Mouse (Mus musculus) E14TG2a.4 (cell line): ENCODE results near the gene Rad54l.

Experiments used
- CTCF ChIP-seq: conservative IDR thresholded peaks from 2 replicates; pipeline ENCODE4 v1.5.1; 2014; ENCODE audit warnings: low read length
- POU5F1 ChIP-seq: IDR thresholded peaks from 2 replicates; pipeline ENCODE4 v1.6.1; 2014; ENCODE audit warnings: low read length, borderline replicate concordance

DNA sequence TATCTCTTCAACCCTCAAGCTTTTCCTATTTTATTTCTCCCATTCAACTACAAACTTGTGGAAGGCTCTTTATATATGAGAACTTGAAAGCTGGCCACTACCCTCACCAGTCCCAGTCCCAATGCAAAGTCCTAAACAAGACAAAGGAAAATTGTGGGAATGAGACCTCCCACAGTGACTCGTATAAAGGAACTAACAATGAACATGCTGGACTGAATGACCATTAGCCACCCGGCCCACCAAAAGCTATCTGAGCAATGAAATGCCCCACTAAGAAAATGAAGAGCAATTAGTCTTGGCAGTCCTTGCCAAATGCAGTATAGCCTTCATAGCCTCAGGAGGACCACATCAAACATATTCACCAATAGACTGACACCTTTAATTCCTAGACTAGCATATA, 12.0 kb downstream of the Rad54l start:
- no peak for TF ChIP-seq CTCF
- no peak for TF ChIP-seq POU5F1
